Mouse (Mus musculus): ENCODE data around the gene Cdipt.

Cdipt gene

DNA sequence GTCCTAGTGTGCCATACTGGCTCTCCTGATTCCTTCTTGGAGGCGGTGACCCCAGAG is at the start of gene Cdipt:
TSS of gene Cdipt (plus strand) at position 22 of the 57 bp plus-strand sequence.
- no peak for DNase-seq (ENCODE audit: low spot score in 2 of 2)

DNA sequence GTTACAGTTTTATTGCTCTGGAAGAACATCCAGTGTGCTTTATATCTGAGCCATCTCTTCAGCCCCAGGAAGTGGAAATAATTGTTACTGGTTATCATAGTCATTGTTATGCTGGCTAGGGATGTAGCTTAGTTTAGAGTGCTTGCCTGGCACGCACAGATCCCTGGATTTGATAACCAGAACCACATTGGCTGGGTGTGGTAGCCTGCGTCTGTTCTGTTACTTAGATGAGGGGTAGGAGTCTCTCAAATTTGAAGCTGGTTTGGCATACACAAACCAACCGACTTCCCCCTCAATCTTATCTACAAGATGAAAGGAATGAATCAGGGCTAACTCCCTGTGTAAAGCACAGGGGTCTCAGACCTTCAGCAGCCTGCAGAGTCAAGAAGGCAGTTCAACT is 49.4 kb upstream of the Cdipt start:
- no peak for DNase-seq (ENCODE audit: low spot score in 2 of 2)

DNA sequence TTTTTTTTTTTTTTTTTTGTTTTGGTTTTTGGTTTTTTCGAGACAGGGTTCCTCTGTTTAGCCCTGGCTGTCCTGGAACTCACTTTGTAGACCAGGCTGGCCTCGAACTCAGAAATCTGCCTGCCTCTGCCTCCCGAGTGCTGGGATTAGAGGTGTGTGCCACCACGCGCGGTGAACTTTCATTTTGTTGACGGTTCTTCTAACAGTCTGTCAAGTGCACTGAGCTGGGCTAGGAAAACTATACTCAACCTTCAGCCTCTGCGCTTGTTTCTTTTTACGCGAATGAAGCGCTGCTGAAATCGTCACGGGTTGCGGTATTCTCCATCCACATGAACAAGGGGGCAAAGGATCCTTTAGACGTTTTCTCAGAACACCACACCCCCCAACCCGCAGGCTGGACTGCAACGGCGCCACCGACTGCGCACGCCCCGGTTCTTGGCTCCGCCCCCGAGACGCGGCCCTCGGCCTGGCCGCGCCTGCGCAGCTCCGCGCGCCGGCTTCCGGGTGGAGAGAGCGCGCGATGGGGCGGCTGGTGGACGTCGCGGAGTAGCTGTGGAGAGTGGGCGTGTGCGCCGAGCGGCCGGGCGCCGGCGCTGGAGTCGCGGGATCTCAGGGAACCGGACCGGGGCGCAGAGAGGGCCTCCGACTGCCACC is 47.2 kb upstream of the Cdipt start, which contains the start of gene Kctd13:
TSS of gene Kctd13 (plus strand) at position 496 of the 654 bp plus-strand sequence.
- peak; percentile 90 to 92 for DNase-seq (ENCODE audit: low spot score in 2 of 2)

DNA sequence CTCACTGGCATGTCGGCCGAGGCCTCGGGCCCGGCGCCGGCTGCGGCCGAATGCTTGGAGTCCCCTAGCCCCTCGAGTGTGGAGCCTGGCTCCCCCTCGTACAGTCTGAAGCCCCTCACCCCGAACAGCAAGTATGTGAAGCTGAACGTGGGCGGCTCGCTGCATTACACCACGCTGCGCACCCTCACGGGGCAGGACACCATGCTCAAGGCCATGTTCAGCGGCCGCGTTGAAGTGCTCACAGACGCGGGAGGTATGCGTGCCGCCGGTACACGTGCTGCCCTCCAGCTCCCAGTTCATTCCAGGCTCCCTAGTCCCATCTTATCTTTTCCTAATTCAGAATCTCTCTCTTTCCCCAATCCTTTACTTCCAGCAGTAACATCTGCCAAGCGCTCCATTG is 46.7 kb upstream of the Cdipt start:
- no peak for DNase-seq (ENCODE audit: low spot score in 2 of 2)

DNA sequence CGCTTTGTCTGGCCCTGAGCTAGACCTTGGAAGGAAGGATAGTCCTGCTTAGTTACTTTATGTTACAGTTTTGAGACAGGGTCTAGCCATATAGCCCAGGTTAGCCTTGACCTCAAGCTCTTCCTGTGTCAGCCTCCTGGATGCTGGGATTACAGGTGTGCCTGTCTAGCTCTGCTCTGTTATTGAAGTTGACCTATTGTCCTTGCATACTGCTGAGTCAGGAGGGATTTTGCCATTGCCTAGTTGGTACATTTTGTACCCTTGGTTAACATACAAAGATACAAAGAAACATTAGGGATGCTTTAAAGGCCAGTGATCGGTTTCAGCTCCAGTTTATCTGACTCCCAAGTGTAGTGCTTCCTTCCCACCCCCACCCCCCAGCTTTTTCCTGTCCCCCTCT is 43.1 kb upstream of the Cdipt start:
- DNase-seq (ENCODE audit: low spot score in 2 of 2), result no peak

DNA sequence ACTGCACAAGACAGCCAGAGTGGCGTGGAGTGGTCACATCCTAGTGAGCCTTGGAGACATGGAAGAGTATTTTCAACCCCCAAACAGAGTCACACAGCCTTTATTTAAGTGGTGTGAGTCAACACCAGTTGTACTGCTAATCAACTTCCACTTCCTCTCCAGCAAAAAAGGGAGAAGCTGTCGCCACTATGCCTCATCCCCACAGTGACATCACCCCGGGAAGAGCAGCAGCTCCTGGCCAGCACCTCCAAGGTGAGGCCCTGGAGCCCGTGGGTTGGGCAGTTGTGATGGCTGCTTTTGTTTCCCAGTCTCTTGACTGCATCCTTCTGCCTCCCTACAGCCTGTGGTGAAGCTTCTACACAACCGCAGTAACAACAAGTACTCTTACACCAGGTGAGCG is 34.5 kb upstream of the Cdipt start:
- no peak for DNase-seq (ENCODE audit: low spot score in 2 of 2)

DNA sequence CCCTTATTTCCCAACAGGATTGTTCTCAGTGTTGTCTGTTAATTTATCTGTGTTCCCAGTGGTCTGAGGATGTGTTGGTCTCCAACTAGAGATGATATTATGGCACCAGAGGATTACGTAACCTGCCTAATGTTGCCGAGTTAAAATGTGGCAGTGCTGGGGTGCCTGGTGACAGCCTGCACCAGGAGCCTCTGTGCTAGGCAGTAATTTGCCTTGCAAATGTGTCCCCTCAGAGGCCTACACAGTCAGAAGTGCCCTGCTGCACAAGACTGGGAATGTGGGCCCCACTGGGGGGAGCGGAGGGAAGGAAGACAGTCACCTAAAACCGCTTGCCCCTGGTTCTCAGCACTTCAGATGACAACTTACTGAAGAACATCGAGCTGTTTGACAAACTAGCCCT is 33.9 kb upstream of the Cdipt start:
- no peak for DNase-seq (ENCODE audit: low spot score in 2 of 2)

DNA sequence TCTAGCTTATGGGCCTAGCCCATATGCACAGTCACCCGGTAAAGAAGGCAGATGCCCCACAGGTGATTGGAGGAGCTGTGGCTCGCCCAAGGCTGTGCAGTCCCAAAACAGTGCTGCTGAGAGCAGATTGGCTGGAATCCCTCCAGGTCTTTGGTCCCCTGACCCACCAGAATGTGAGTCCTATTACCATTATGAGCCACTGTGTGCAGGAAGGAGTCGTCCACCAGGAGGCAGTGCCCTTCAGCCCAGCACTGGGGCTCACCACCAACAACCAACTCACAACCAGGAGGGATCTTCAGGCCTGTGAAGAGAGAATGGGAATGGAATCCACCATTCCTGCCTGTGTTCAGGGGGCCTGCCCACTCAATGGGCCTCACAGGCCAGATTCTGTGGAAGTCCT is 29.2 kb upstream of the Cdipt start:
- no peak for DNase-seq (ENCODE audit: low spot score in 2 of 2)

DNA sequence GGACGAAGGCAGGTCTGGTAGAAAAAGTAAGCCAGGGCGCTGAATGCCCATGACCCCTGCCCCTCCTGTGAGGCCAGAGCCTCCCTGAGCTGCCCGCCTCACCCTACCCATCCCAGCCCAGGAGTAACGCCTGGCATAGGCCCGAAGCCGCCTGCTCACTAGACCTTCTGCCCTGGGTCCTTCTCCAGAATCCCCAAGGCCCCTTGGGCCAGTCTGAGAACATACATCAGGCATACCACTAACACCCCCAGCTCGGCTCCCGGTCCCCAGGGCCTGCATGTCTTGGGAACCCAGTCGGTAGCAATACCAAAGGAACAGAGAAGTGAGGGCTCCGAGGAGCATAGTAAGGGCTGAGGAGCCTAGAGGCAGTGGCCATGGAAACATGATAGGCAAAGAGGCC is 27.1 kb upstream of the Cdipt start:
- no peak for DNase-seq (ENCODE audit: low spot score in 2 of 2)

DNA sequence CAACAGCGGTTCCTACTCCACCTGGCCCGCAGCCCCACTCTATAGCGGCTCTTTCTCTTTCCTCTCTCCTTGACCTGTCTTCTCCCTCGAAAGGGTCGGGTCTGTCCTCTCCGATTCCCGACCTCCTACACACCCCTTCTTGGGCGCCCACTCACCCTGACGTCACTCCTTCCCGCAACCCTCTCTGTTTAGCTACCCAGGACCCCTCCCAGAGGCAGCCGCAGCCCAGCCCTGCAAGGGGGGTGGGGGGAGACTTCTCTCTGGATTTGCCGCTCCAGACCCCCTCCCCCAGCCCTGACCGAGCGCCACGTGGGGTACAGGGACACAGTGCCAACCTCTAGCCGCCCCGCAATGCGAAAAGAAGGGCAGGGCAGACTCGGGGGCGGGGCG is 26.3 kb upstream of the Cdipt start, which contains the start of gene Asphd1:
TSS of gene Asphd1 (minus strand) at position 180 of the 390 bp plus-strand sequence.
- DNase-seq (ENCODE audit: low spot score in 2 of 2), result no peak

DNA sequence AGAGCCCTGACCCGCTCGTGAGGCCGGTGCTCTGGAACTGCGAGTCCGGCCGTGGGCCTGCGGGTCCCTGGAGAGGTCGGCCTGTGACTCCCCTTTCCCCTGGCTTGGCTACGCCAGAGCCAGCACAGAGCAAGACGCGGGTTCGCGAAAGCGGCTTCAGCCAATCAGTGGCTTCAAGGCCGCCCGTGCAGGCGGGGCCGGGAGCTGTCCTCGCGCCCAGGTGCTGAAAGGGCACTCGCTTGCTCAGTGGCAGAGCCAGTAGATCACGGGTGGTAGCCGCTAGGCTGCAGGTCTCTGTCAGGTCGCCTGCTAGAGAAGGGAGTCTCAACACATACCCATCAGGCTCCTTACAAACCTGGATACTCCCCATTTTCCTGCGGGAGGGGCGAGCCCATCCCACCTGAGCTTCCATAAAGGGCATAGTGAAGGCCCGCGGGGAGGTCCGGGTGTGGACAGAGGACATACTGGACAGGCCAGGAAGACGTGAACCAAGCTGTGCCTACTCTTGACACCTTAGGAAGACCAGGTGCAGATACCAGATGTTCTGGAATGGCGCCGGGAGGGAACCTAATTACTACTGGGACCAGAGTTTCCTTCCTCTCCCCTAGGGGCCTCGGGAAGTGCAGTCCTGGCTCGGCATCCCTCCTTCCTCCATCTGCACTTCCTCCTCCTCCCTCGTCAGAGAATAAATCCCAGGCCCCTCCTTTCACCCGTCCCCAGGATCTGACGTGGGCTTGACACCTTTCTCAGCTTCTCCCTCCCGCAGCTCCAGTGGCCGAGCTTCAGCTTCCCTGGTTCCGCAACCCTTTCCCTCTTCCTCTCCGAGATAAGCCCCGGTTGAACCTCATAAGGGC is 25.7 kb upstream of the Cdipt start, which contains the start of gene Sez6l2:
TSS of gene Sez6l2 (plus strand) at position 771 of the 854 bp plus-strand sequence.
- peak; percentile 70 to 84 for DNase-seq (ENCODE audit: low spot score in 2 of 2)

DNA sequence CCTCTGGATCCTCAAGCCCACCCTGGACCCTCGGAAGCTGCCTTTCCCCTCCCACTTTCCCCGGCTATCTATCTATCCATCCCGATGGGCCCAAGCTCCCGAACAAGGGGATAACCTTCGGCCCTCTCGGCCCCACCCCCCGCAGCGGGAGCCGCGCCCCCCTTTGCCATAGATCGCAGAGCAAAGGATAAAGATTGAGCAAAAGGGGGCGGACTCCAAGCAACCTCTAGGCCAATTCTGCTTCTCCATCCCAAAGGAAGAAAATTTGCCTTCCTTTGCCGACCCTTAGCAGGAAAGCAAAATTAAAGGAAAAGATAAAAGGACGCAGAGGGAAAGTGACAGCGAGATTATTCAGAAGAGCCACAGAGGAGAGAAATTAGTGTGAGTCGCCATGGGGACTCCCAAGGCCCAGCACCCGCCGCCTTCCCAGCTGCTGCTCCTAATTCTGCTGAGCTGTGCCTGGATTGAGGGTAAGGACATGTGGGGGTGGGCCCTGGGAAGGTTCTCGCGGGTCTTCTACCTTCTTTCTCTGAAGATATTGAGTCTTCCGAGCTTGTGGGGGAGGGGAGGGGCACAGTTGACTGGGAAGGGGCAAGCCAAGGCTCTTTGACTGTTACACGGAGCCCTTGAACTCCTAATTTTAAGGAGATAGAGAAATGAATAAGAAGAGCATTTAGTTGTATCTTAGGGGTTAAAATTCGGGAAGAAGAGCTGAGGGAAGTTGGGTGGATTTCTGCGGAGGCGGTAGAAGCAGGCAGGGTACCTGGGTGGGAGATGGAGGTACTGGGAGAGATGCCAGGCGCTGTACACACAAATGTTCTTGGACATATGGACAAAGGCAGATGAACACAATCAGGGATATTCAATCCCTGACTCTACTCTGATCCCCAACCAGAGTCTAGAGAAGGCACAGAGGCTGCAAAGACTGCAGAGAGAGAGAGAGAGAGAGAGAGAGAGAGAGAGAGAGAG is 24.8 kb upstream of the Cdipt start:
- DNase-seq (ENCODE audit: low spot score in 2 of 2), result no peak

DNA sequence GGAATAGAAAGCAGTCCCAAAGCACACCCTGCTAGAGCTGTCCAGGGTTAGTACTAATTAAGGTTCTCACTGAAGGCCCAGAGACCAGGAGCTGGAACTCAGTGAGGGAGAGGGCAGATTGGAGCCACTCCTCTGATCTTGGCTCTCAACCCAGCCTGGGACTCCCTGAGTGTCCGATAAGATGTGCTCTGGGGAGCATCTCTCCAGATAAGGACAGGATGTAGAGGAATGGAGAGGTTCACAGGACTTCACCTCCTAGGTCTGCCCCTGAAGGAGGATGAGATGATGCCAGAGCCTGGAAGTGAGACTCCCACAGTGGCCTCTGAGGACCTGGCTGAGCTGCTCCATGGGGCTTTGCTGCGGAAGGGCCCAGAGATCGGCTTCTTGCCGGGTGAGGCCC is 24.0 kb upstream of the Cdipt start:
- DNase-seq (ENCODE audit: low spot score in 2 of 2), result no peak

DNA sequence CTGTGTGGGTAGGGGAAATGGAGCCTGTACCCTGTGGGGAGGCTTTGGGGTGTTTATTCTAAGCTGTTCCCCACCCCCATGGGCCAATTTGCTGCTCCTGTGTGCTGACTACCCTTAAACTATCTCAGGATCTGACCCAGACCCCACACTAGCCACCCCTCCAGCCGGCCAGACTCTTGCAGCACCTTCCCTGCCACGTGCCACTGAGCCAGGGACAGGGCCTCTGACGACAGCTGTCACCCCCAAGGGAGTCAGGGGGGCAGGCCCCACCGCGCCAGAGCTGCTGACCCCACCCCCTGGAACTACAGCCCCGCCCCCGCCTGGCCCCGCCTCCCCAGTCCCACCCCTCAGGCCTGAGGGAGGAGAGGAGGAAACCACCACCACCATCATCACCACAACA is 23.1 kb upstream of the Cdipt start:
- DNase-seq (ENCODE audit: low spot score in 2 of 2), result no peak

DNA sequence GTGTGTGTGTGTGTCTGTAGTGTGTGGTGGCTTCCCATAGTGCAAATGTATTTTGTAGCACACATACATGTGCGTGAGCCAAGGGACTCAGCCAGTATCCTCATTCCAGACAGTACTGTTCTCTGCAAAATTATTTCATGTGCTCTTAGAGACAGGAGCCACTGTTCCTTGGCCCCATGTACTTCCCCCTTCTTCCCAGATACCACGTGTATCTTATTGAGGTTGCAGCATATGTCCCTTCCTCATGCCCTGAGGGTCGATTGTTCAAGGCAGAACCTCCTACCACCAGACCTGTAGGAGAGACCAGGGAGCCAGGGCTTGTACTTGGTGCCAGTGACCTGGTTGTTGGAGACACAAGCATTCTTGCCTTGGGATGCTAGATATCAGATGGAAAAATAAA is 20.6 kb upstream of the Cdipt start:
- no peak for DNase-seq (ENCODE audit: low spot score in 2 of 2)

DNA sequence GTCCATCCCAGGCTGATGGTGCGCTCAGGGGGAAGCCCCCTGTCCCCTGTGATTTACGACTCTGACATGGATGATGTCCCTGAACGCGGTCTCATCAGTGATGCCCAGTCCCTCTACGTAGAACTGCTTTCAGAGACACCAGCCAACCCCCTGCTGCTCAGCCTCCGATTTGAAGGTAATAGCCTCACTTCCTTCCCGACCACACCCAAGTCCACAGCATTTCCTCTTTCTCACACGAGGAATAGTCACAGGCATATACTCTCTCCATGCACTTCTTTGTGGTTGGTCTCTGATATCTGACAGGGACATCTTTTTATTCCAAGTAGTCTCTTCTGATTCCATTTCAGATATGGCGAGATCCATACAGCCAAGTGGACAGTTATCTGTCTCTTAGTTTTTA is 15.9 kb upstream of the Cdipt start:
- no peak for DNase-seq (ENCODE audit: low spot score in 2 of 2)

DNA sequence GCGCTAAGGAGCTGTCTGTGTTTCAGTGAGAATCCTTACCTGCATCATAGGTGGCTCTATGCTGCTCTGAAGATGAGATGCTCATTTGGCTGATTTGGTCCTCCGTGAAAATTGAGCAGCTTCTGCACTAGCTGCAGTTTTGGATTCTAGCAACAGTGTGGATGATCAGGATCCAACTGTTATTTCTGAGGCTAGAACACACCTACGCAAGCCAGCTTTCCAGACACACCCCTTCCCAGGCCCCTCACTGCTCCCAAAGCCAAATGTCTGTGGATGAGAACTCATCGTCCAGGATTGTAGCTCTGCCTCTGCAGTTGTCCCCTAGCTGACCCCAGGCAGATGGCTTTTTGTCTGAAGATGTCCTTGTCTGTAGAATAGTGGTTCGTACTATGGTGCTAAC is 14.6 kb upstream of the Cdipt start:
- DNase-seq (ENCODE audit: low spot score in 2 of 2), result no peak

DNA sequence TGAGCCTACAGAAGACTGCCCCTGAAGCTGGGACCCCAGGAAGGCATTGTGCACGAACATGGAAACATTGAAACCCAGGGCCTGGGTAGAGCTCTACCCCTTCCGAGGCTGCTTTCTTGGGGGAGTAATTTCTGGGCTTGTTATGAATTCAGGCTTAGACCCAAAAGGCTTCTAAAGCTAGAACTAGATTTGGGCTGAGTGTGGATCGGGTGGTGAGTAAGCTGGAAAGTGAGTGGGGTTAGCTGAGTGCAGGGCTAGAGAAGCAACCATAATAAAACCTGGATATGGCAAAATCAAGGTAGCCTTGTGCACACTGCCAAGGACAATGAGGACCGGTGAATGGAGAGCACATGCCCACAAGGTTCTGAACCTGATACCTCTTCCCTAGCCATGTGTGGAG is 13.7 kb upstream of the Cdipt start:
- DNase-seq (ENCODE audit: low spot score in 2 of 2), result no peak

DNA sequence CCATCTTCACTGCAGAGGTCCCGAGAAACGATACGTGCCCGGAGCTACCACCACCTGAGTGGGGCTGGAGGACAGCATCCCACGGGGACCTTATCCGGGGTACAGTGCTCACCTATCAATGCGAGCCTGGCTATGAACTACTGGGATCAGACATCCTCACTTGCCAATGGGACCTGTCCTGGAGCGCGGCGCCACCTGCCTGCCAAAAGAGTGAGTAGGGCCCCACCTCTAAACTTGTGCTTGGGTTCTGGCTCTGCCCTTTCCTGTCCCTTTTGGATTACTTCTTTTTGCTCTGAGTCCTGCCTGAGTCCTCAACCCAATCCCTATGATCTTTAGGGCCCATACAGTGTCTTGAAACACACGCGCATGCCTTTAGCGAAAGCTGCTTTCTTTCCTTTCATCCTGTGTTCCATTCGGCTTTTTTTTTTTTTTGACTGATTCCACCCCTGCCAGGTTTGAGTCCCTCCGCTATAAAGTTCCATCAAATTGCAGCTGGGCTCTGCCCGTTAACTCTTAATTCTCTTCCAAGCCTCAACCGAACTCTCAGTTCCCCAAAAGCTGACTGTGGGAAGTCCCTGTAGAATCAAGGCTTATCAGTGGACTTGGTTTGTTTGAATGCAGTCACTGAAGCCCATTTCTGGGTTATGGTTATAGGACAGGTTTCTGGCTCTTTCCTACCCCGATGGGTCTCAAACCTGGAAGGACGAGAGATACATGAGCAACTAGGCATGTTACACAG is 12.0 kb upstream of the Cdipt start:
- DNase-seq (ENCODE audit: low spot score in 2 of 2), result peak; percentile 25 to 29

DNA sequence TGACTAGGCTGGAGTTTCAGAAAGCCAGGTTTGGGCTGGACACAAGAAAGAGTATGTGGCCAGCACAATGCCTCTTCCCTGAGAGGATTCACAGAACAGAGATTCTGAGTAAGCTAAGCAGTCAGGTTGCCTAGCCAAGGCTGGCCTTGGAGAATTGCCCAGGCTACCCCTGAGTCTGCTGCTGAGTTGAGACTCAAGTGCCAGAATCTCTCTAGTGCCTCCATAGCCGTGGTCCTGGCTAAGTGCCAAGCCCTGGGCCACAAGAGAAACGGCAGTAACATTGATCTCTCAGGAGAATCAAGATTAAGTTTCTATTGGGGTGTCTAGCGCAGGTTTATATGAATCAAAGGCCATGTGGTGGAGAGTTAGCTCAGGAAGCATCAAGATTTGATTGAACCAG is 10.1 kb upstream of the Cdipt start:
- no peak for DNase-seq (ENCODE audit: low spot score in 2 of 2)

DNA sequence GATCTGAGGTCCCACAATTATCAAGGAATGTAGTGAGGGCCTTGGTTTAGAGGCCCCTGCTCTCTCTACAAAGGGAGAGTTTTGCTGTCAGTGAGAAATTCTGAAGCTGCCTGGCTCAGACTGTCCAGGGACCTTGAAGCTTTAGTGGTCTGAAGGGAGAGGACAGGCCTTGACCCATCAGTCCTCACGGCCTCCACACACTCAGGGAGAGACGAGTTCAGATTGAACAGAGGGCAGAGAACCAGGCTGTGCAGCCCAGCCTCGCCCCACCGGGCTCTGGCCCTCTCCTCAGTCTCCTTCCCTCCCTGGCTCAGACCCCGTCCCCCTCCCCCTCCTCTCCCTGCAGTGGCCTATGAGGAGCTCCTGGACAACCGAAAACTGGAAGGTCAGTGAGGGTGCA is 8.4 kb upstream of the Cdipt start:
- no peak for DNase-seq (ENCODE audit: low spot score in 2 of 2)

DNA sequence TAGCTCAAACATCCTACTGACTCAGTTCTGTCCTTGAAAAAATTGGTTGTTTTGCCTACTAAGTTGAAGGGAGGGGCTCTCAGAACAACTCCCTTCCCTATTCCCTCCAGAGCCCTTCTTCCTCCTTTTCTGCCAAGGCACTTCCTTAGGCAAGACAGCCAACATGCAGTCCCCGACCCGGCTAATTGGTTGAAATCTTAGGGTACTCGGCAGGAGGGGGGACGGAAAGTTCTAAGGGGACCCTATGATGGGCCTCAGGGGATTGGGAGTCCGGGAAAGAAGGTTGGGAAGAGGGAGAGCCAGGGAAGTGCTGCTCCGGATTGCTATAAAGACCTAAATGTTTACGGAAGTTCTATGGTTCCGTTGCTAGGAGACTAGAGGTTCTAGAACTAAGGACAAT is 221 bp upstream of the Cdipt start:
- peak in 1 of 2 experiments; percentile 6 for DNase-seq (ENCODE audit: low spot score in 2 of 2)

All from urinary bladder, postnatal 36 days (tissue).